Mouse (Mus musculus): ENCODE data around the gene Psat1. TPM values are rescaled to one million over a fixed set of nuclear protein-coding genes. Genes with fewer than 3 reads are reported as not detected.

The Psat1 gene
- polyA plus RNA-seq, 1 experiment from 2014 or later: 88.6 TPM

- H3K9ac ChIP-seq (ENCODE audit: low read length): no peak overlapping the region
- no peak overlapping the region for H3K4me3 ChIP-seq (ENCODE audit: low read depth, low read length)
- DNase-seq (ENCODE audit: low spot score): no peak
- no peaks in the 10 kb centered on the region for H3K9me3 ChIP-seq (ENCODE audit: control insufficient read depth, low read length)
- peaks cover 7% of the 10 kb centered on the region for H3K36me3 ChIP-seq (ENCODE audit: control insufficient read depth, insufficient read depth, low read length)
- no peaks in the 10 kb centered on the region for H3K4me1 ChIP-seq (ENCODE audit: control insufficient read depth, insufficient read depth, low read length)
- H3K4me2 ChIP-seq (ENCODE audit: low read depth, severe bottlenecking): no peak overlapping the region
- WGBS: 90% methylated on average over 9 of the region's 9 CpGs
- H3K27ac ChIP-seq (replicated peaks; ENCODE audit: low read depth, low read length): no peak overlapping the region
- H3K27me3 ChIP-seq (ENCODE audit: control insufficient read depth, insufficient read depth, low read length): no peaks in the 10 kb centered on the region
- ATAC-seq (ENCODE audit: insufficient number of reproducible peaks, low FRiP score, low TSS enrichment, low read depth): no peak
Measured at GRCm38 (mm10) chr19:15913249-15913997, 33.7 kb downstream of the Psat1 start.

DNA sequence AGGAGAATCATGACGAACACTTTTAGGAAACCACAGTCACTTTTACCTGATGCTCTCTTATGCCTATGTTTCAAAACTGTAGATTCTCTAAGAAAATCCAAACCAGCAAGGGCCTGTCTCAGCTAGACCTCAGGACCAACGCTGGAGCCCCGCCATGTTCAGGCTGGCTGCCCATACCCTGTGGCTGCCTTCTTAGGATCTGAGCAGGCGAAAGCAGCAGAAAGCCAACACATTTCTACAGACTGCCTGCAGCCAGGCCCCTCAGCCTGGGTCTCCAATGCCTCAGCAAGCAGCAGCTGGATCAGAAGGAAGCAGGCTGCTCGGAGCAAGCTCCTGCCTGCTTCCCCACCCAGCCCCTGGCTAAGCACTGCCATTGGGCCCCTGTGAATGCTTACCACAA is 35.7 kb downstream of the Psat1 start:
- peaks cover 10% of the 10 kb centered on the region for H3K36me3 ChIP-seq (ENCODE audit: control insufficient read depth, insufficient read depth, low read length)
- ATAC-seq (ENCODE audit: insufficient number of reproducible peaks, low FRiP score, low TSS enrichment, low read depth) (no peak), DNase-seq (ENCODE audit: low spot score) (no peak)
- H3K9ac ChIP-seq (ENCODE audit: low read length): no peak overlapping the region
- H3K4me1 ChIP-seq (ENCODE audit: control insufficient read depth, insufficient read depth, low read length): no peaks in the 10 kb centered on the region
- 89% methylated on average over 5 of the region's 5 CpGs for WGBS
- H3K27ac ChIP-seq (replicated peaks; ENCODE audit: low read depth, low read length): no peak overlapping the region
- no peaks in the 10 kb centered on the region for H3K9me3 ChIP-seq (ENCODE audit: control insufficient read depth, low read length)
- no peak overlapping the region for H3K4me2 ChIP-seq (ENCODE audit: low read depth, severe bottlenecking)
- H3K27me3 ChIP-seq (ENCODE audit: control insufficient read depth, insufficient read depth, low read length): no peaks in the 10 kb centered on the region
- no peak overlapping the region for H3K4me3 ChIP-seq (ENCODE audit: low read depth, low read length)

GRCm38 (mm10) chr19:15910987-15911386 is 36.1 kb downstream of the Psat1 start:
- Histone ChIP-seq H3K27me3 (ENCODE audit: control insufficient read depth, insufficient read depth, low read length) (no peaks in the 10 kb centered on the region), H3K9ac (ENCODE audit: low read length) (no peak overlapping the region), H3K4me1 (ENCODE audit: control insufficient read depth, insufficient read depth, low read length) (no peaks in the 10 kb centered on the region), H3K9me3 (ENCODE audit: control insufficient read depth, low read length) (no peaks in the 10 kb centered on the region), H3K27ac (replicated peaks; ENCODE audit: low read depth, low read length) (no peak overlapping the region), H3K4me3 (ENCODE audit: low read depth, low read length) (no peak overlapping the region), H3K4me2 (ENCODE audit: low read depth, severe bottlenecking) (no peak overlapping the region), H3K36me3 (ENCODE audit: control insufficient read depth, insufficient read depth, low read length) (peaks cover 10% of the 10 kb centered on the region)
- 92% methylated on average over 3 of the region's 3 CpGs for WGBS
- DNase-seq (ENCODE audit: low spot score) (no peak), ATAC-seq (ENCODE audit: insufficient number of reproducible peaks, low FRiP score, low TSS enrichment, low read depth) (no peak)

- Histone ChIP-seq H3K27ac (replicated peaks; ENCODE audit: low read depth, low read length) (no peak overlapping the region), H3K36me3 (ENCODE audit: control insufficient read depth, insufficient read depth, low read length) (peaks cover 10% of the 10 kb centered on the region), H3K4me1 (ENCODE audit: control insufficient read depth, insufficient read depth, low read length) (no peaks in the 10 kb centered on the region), H3K4me3 (ENCODE audit: low read depth, low read length) (no peak overlapping the region), H3K9me3 (ENCODE audit: control insufficient read depth, low read length) (no peaks in the 10 kb centered on the region), H3K9ac (ENCODE audit: low read length) (no peak overlapping the region), H3K4me2 (ENCODE audit: low read depth, severe bottlenecking) (no peak overlapping the region), H3K27me3 (ENCODE audit: control insufficient read depth, insufficient read depth, low read length) (no peaks in the 10 kb centered on the region)
- ATAC-seq (ENCODE audit: insufficient number of reproducible peaks, low FRiP score, low TSS enrichment, low read depth) (no peak), DNase-seq (ENCODE audit: low spot score) (no peak)
- WGBS: 100% methylated on average over 1 of the region's 1 CpGs
Measured at GRCm38 (mm10) chr19:15910488-15910887, 36.6 kb downstream of the Psat1 start.

DNA sequence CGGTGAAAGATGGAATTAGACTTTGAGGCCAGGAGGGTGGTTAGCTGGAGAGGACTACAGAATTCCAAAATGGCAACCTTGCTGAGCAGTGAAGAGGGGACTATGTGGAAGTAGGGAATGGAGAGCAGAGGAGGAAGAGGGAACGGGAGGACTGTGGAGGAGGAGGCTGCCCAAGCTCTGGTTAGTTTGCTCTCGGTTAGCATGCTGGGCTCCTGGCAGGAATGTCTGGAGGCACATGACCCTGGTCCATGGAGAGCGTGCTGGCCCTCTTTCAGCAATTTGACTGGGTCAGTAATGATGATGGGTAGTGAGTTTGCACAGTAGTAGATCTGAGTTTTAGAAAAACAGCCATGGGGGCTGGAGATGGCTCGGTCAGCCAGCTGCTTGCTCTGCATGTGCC is 39.1 kb downstream of the Psat1 start:
- ATAC-seq (ENCODE audit: insufficient number of reproducible peaks, low FRiP score, low TSS enrichment, low read depth) (no peak), DNase-seq (ENCODE audit: low spot score) (no peak)
- Histone ChIP-seq H3K9ac (ENCODE audit: low read length) (no peak overlapping the region), H3K4me1 (ENCODE audit: control insufficient read depth, insufficient read depth, low read length) (no peaks in the 10 kb centered on the region), H3K36me3 (ENCODE audit: control insufficient read depth, insufficient read depth, low read length) (peaks cover 10% of the 10 kb centered on the region), H3K4me3 (ENCODE audit: low read depth, low read length) (no peak overlapping the region), H3K27ac (replicated peaks; ENCODE audit: low read depth, low read length) (no peak overlapping the region), H3K9me3 (ENCODE audit: control insufficient read depth, low read length) (no peaks in the 10 kb centered on the region), H3K27me3 (ENCODE audit: control insufficient read depth, insufficient read depth, low read length) (no peaks in the 10 kb centered on the region), H3K4me2 (ENCODE audit: low read depth, severe bottlenecking) (no peak overlapping the region)
- 86% methylated on average over 5 of the region's 5 CpGs for WGBS

DNA sequence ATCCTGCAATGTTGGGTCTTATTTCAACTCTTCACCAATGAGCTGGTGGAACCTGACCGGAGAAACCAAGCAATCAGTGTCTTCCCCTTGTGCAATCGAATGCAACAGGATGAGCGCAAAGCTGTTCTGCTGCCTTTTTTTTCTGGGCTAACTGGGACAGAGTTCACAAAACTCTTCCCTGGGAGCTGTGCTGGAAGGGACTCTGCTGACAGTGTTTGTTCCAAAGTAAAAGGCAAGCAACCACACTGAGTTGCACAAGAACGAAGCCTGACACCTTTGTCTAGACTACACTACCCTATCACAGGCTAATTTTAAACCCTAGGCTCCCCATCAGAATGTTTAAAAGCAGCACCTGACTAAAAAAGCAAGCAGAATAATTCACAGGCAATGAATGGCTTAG is 42.4 kb downstream of the Psat1 start:
- DNase-seq (ENCODE audit: low spot score) (no peak), ATAC-seq (ENCODE audit: insufficient number of reproducible peaks, low FRiP score, low TSS enrichment, low read depth) (no peak)
- no peak overlapping the region for H3K4me3 ChIP-seq (ENCODE audit: low read depth, low read length)
- no peaks in the 10 kb centered on the region for H3K27me3 ChIP-seq (ENCODE audit: control insufficient read depth, insufficient read depth, low read length)
- H3K4me2 ChIP-seq (ENCODE audit: low read depth, severe bottlenecking): no peak overlapping the region
- 97% methylated on average over 4 of the region's 4 CpGs for WGBS
- H3K9ac ChIP-seq (ENCODE audit: low read length): no peak overlapping the region
- H3K36me3 ChIP-seq (ENCODE audit: control insufficient read depth, insufficient read depth, low read length): peaks cover 10% of the 10 kb centered on the region
- H3K9me3 ChIP-seq (ENCODE audit: control insufficient read depth, low read length): no peaks in the 10 kb centered on the region
- no peaks in the 10 kb centered on the region for H3K4me1 ChIP-seq (ENCODE audit: control insufficient read depth, insufficient read depth, low read length)
- H3K27ac ChIP-seq (replicated peaks; ENCODE audit: low read depth, low read length): no peak overlapping the region

DNA sequence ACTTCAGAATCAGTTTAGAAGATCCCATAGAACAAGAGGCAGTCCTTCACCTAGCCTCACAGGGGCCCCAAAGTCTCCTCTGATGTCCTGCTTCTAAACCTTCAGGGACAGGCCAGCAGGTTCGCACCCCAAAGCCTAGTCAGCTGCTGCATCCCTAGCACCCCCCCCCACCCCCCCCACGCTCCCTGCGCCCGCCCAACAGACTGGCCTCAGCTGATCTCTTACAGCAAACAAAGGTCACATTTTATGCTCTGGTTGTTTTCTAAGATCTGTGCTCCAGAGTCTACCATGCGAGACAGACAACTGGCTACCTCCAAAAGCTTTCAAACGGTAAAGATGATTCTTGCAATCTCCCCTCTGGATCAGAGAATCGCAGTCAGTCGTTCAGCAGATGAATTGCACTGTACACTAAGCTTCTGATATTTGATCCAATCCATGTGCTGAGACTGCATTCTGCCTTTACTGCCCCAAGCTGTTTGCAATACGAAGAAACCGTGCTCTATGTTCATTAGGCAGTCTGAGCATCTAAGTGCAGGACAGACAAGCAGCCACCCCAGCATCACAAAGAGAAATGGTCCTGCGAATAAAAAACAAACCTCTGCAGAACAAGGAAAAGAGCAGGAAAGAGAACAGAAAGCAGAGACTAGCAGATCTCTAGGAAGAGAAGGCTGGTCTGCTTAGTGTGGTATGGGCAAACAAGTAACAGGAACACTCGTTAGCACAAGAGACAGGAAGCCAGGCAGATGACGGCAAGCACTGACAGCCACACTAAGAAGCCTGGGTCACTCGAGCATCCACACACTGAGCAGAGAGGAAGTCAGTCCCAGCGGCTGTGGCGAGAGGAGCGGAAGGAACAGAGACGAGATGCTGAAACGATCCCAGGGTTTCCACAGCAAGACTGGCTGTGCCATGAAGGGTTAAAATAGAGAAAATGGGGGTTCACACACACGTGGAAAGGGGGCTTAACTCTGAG is 43.3 kb downstream of the Psat1 start:
- H3K4me1 ChIP-seq (ENCODE audit: control insufficient read depth, insufficient read depth, low read length): no peaks in the 10 kb centered on the region
- H3K27ac ChIP-seq (replicated peaks; ENCODE audit: low read depth, low read length): no peak overlapping the region
- no peak for DNase-seq (ENCODE audit: low spot score)
- no peak overlapping the region for H3K4me2 ChIP-seq (ENCODE audit: low read depth, severe bottlenecking)
- 60% methylated on average over 20 of the region's 20 CpGs for WGBS
- peaks cover 10% of the 10 kb centered on the region for H3K36me3 ChIP-seq (ENCODE audit: control insufficient read depth, insufficient read depth, low read length)
- H3K27me3 ChIP-seq (ENCODE audit: control insufficient read depth, insufficient read depth, low read length): no peaks in the 10 kb centered on the region
- no peaks in the 10 kb centered on the region for H3K9me3 ChIP-seq (ENCODE audit: control insufficient read depth, low read length)
- no peak overlapping the region for H3K9ac ChIP-seq (ENCODE audit: low read length)
- no peak overlapping the region for H3K4me3 ChIP-seq (ENCODE audit: low read depth, low read length)
- ATAC-seq (ENCODE audit: insufficient number of reproducible peaks, low FRiP score, low TSS enrichment, low read depth): no peak

DNA sequence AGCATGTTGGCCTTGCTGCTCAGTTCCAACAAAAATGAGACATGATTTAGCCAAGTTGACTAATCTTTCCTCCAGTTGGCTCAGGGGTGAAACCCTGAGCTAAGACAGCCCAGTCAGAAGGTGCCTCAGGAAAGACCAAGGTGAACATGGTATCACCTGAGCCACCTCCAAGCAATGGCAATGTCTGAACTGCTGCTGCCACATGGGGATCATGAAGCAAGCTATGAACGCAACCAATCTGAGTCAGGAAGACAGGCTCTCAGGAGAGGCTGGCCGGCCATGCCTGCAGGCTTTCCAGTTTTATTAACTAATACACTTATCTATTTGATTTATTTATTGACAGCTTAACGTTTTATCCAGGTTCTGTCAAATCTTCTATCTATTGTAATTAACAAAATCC is 51.5 kb downstream of the Psat1 start:
- no peak for ATAC-seq (ENCODE audit: insufficient number of reproducible peaks, low FRiP score, low TSS enrichment, low read depth)
- no peak overlapping the region for H3K9ac ChIP-seq (ENCODE audit: low read length)
- H3K36me3 ChIP-seq (ENCODE audit: control insufficient read depth, insufficient read depth, low read length): no peaks in the 10 kb centered on the region
- no peak overlapping the region for H3K4me2 ChIP-seq (ENCODE audit: low read depth, severe bottlenecking)
- H3K27me3 ChIP-seq (ENCODE audit: control insufficient read depth, insufficient read depth, low read length): no peaks in the 10 kb centered on the region
- no peaks in the 10 kb centered on the region for H3K4me1 ChIP-seq (ENCODE audit: control insufficient read depth, insufficient read depth, low read length)
- H3K27ac ChIP-seq (replicated peaks; ENCODE audit: low read depth, low read length): no peak overlapping the region
- no peak for DNase-seq (ENCODE audit: low spot score)
- no peaks in the 10 kb centered on the region for H3K9me3 ChIP-seq (ENCODE audit: control insufficient read depth, low read length)
- H3K4me3 ChIP-seq (ENCODE audit: low read depth, low read length): no peak overlapping the region
- WGBS: 83% methylated on average over 3 of the region's 3 CpGs

Measured in limb, embryonic 11.5 days (tissue).